Mouse (Mus musculus) embryonic fibroblast, embryonic 13.5 days (primary cell): ENCODE data around the gene Ino80d.

Experiments
- CTCF ChIP-seq: IDR thresholded peaks from 2 replicates; pipeline ENCODE4 v1.5.1; 2011; ENCODE audit warnings: mild to moderate bottlenecking, control low read depth, low read length, moderate library complexity, borderline replicate concordance; ENCODE audit not compliant: insufficient read depth
- POLR2A ChIP-seq: IDR thresholded peaks from 2 replicates; pipeline ENCODE4 v1.6.1; 2011; ENCODE audit warnings: low read depth, mild to moderate bottlenecking, control low read depth, low read length, moderate library complexity

DNA sequence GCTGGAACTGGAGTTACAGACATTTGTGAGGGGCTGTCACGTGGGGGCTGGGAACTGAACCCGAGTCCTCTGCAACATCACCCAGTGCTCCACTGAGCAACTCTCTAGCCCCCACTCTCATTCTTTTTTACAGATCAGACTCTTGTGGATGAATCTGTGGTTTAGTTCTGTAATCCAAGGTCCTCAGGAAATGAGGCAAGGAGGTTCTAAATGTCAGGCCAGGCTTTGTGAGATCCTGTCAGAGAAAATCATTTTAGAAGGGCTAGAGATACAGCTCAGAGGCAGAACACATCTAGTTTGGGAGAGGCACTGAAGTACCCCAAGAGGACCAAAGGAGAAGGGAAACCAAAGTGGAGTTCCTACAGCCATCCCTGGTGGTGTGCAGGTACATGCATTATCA lies 16.4 kb upstream of the Ino80d start:
- TF ChIP-seq CTCF (no peak), POLR2A (no peak)
